Mouse (Mus musculus) neutrophil, adult 5-6 weeks (primary cell): ENCODE measurements around the gene Zfand2a. TPM values are rescaled to one million over a fixed set of nuclear protein-coding genes. Genes with fewer than 3 reads are reported as not detected.
A peak's percentile ranks its signal among the peaks of the same experiment; 100 is the strongest.

Source experiments
- ATAC-seq: fragments of 151-379, 151-347 bp; 2 replicates; pipeline ENCODE4 v1.8.0; 2017; ENCODE audit warnings: mild to moderate bottlenecking, moderate TSS enrichment; ENCODE audit not compliant: insufficient number of reproducible peaks, poor library complexity, low FRiP score, severe bottlenecking; ENCODE audit errors: extremely low read depth
- total RNA-seq: library from RNA; stranded (forward); fragments of 200-1000 nt; gene quantifications from 2 replicates; pipeline ENCODE4 v1.2.3, GENCODE M21; 2017

The Zfand2a gene
- total RNA-seq: 11.4 and 11.9 TPM in 2 replicates

GRCm38 (mm10) chr5:139484185-139484814, at the start of gene Zfand2a:
Zfand2a (minus strand) TSS chr5:139484549.
- ATAC-seq: peak; percentile 95

GRCm38 (mm10) chr5:139528851-139529250, 44.5 kb upstream of the Zfand2a start:
- no peak for ATAC-seq

GRCm38 (mm10) chr5:139521987-139522386, 37.6 kb upstream of the Zfand2a start:
- no peak for ATAC-seq

GRCm38 (mm10) chr5:139520069-139520834, 35.9 kb upstream of the Zfand2a start:
- no peak for ATAC-seq

GRCm38 (mm10) chr5:139516281-139516680, 31.9 kb upstream of the Zfand2a start:
- ATAC-seq: no peak

- ATAC-seq: no peak
These were observed 27.9 kb upstream of the Zfand2a start for GRCm38 (mm10) chr5:139512201-139512600.

- no peak for ATAC-seq
These were observed 26.5 kb upstream of the Zfand2a start for GRCm38 (mm10) chr5:139510682-139511366.

GRCm38 (mm10) chr5:139506207-139506606, 21.9 kb upstream of the Zfand2a start:
- no peak for ATAC-seq

GRCm38 (mm10) chr5:139505073-139505606, 20.8 kb upstream of the Zfand2a start:
- peak; percentile 95 for ATAC-seq

- no peak for ATAC-seq
These were observed 17.9 kb upstream of the Zfand2a start for GRCm38 (mm10) chr5:139502281-139502680.

- no peak for ATAC-seq
These were observed 14.4 kb upstream of the Zfand2a start for GRCm38 (mm10) chr5:139498791-139499190.

GRCm38 (mm10) chr5:139496939-139497338, 12.6 kb upstream of the Zfand2a start:
- ATAC-seq: no peak

- ATAC-seq: no peak
These were observed 10.8 kb upstream of the Zfand2a start for GRCm38 (mm10) chr5:139495019-139495669.

GRCm38 (mm10) chr5:139493690-139494089, 9.3 kb upstream of the Zfand2a start:
- ATAC-seq: no peak

GRCm38 (mm10) chr5:139491348-139491747, 7.0 kb upstream of the Zfand2a start:
- no peak for ATAC-seq

- ATAC-seq: no peak
These were observed 5.8 kb upstream of the Zfand2a start for GRCm38 (mm10) chr5:139490131-139490530.

- peak; percentile 28; the same call in 1 of the 2 replicates for ATAC-seq
These were observed 1.0 kb downstream of the Zfand2a start for GRCm38 (mm10) chr5:139483171-139483848.

- no peak for ATAC-seq
These were observed 3.9 kb downstream of the Zfand2a start for GRCm38 (mm10) chr5:139480406-139480805.
